Mouse (Mus musculus) telencephalon, adult 2 months (tissue): ENCODE results near the gene Slc4a11.

ENCODE experiments used
- DNase-seq: peaks from one replicate; pipeline ENCODE4 v3.0.0-alpha.2; 2011; ENCODE audit warnings: low read depth, low spot score

Slc4a11 gene

GRCm38 (mm10) chr2:130697153-130697810 is at the start of gene Slc4a11:
Gene Slc4a11, minus strand, starts transcription at chr2:130697519.
- DNase-seq: no peak

GRCm38 (mm10) chr2:130743576-130743975 is 46.3 kb upstream of the Slc4a11 start:
- no peak for DNase-seq

GRCm38 (mm10) chr2:130740096-130740495 is 42.8 kb upstream of the Slc4a11 start:
- peak; percentile 56 for DNase-seq

GRCm38 (mm10) chr2:130738019-130738418 is 40.7 kb upstream of the Slc4a11 start:
- DNase-seq: peak; percentile 75

GRCm38 (mm10) chr2:130735281-130735680 is 38.0 kb upstream of the Slc4a11 start:
- DNase-seq: peak; percentile 65

GRCm38 (mm10) chr2:130733444-130733843 is 36.1 kb upstream of the Slc4a11 start:
- DNase-seq: no peak

GRCm38 (mm10) chr2:130731855-130732254 is 34.5 kb upstream of the Slc4a11 start:
- no peak for DNase-seq

- DNase-seq: no peak
These were observed 33.4 kb upstream of the Slc4a11 start for GRCm38 (mm10) chr2:130730746-130731145.

GRCm38 (mm10) chr2:130728906-130729585 is 31.7 kb upstream of the Slc4a11 start:
- peak; percentile 43 for DNase-seq

GRCm38 (mm10) chr2:130727752-130728151 is 30.4 kb upstream of the Slc4a11 start:
- no peak for DNase-seq

- DNase-seq: no peak
These were observed 27.1 kb upstream of the Slc4a11 start for GRCm38 (mm10) chr2:130724369-130724768.

GRCm38 (mm10) chr2:130717951-130718350 is 20.6 kb upstream of the Slc4a11 start:
- no peak for DNase-seq

GRCm38 (mm10) chr2:130707057-130707456 is 9.7 kb upstream of the Slc4a11 start:
- no peak for DNase-seq

GRCm38 (mm10) chr2:130706602-130707001 is 9.3 kb upstream of the Slc4a11 start:
- DNase-seq: no peak

- no peak for DNase-seq
These were observed 7.9 kb upstream of the Slc4a11 start for GRCm38 (mm10) chr2:130705178-130705577.

- DNase-seq: no peak
These were observed 7.0 kb upstream of the Slc4a11 start for GRCm38 (mm10) chr2:130704040-130705001.

GRCm38 (mm10) chr2:130697821-130698266 is 525 bp upstream of the Slc4a11 start:
- no peak for DNase-seq

GRCm38 (mm10) chr2:130696700-130697152 is 593 bp downstream of the Slc4a11 start:
- DNase-seq: no peak

GRCm38 (mm10) chr2:130693563-130693962 is 3.8 kb downstream of the Slc4a11 start:
- no peak for DNase-seq

GRCm38 (mm10) chr2:130689011-130689410 is 8.3 kb downstream of the Slc4a11 start:
- no peak for DNase-seq

GRCm38 (mm10) chr2:130685426-130685825 is 11.9 kb downstream of the Slc4a11 start:
- DNase-seq: no peak

- DNase-seq: no peak
These were observed 15.8 kb downstream of the Slc4a11 start for GRCm38 (mm10) chr2:130681531-130681930.
